Mouse (Mus musculus): ENCODE data around the gene Gm21983.

DNA sequence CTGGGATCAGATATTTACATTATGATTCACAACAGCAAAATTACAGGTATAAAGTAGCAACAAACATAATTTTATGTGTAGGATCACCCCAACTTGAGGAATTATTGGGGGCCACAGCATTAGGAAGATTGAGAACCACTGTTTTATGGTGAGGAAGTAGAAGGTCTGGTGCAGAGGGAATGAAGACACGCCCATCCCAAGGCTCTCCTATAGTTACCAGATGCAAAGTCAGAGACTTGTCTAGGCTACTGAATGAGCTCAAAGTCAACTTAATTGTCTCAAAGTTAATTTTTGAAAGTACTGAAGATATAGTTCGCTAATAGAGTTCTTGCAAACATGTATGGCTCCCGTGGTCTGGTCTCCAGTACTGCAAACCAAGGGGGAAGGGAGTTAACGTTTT is 47.1 kb downstream of the Gm21983 start:
- TF ChIP-seq CTCF (IDR thresholded peaks at IDR 0.05; ENCODE audit: borderline replicate concordance, insufficient read depth, low read depth, low read length): no peak
- no peak for TF ChIP-seq POLR2A (IDR thresholded peaks at IDR 0.05; ENCODE audit: borderline replicate concordance, insufficient read depth, low read length)

Data from cerebellum, adult 2 months (tissue).